Mouse (Mus musculus) spleen, adult 2 months (tissue): Measurements from ENCODE around the gene Prmt1.

Experiments used
- CTCF ChIP-seq: fragments of 200-500 bp; IDR thresholded peaks from 2 replicates; pipeline ENCODE4 v1.5.1; 2011; ENCODE audit warnings: mild to moderate bottlenecking, inconsistent platforms; ENCODE audit not compliant: insufficient read depth, insufficient read length, insufficient replicate concordance; ENCODE audit errors: extremely low read depth
- POLR2A ChIP-seq: fragments of 200-500 bp; IDR thresholded peaks from 2 replicates; pipeline ENCODE4 v1.6.1; 2011; ENCODE audit warnings: low read depth, low read length, inconsistent platforms

- TF ChIP-seq CTCF: no peak
- TF ChIP-seq POLR2A: no peak
Measured at GRCm38 (mm10) chr7:45005321-45005992, 19.1 kb upstream of the Prmt1 start.
